ENCODE assay signal across 14 mouse cellular contexts in the genomic region with DNA sequence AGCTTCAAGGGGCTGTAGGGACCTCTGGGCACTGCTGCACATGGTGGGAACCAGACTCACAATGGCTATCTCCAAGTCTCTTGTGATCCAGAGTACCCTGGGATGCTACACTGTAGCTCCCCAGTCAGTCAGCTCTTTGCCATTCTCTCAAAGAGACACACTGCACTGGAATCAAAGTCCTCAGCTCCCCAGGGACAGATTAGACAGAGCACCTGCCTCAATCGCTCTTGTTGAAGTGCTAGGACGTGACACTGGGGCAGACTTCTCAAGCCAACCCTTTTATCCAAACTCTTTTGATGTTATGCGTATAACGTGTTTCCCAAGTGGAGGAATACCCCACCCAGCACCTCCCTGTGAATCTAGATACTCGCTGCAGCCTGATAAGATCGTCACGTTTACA. TPM values are rescaled to one million over a fixed set of nuclear protein-coding genes. Genes with fewer than 3 reads are reported as not detected.
A peak's percentile ranks its signal among the peaks of the same experiment; 100 is the strongest.
DNase-seq lines count a peak whose midpoint lies in the region; ATAC-seq and TF ChIP-seq lines count a peak whose summit lies in the region.
"Had no signal": no experiment of that assay in that cellular context is flagged by ENCODE, and none has a peak within 500 bp of the region (broad histone marks: within the 10 kb centered on the region; RNA-seq: fewer than 3 reads in every experiment).

No protein-coding gene starts in this region.

- H3K27me3 ChIP-seq in heart, embryonic 12.5 days (replicated peaks): no peaks in the 10 kb centered on the region
- no peaks in the 10 kb centered on the region for H3K27me3 ChIP-seq in lung, embryonic 15.5 days
- no peaks in the 10 kb centered on the region for H3K27me3 ChIP-seq in embryonic facial prominence, embryonic 14.5 days (replicated peaks; ENCODE audit: control insufficient read depth, insufficient read depth, low read length)
- H3K27me3 ChIP-seq in liver, postnatal 0 days (ENCODE audit: insufficient read depth, low read length): no peaks in the 10 kb centered on the region

- no peak for TF ChIP-seq EP300 in liver, postnatal 0 days (IDR thresholded peaks at IDR 0.05; ENCODE audit: low read depth)

- H3K36me3 ChIP-seq in heart, embryonic 12.5 days: no peaks in the 10 kb centered on the region
- H3K36me3 ChIP-seq in lung, embryonic 15.5 days: no peaks in the 10 kb centered on the region
- H3K36me3 ChIP-seq in embryonic facial prominence, embryonic 14.5 days (ENCODE audit: control insufficient read depth, insufficient read depth, low read length): no peaks in the 10 kb centered on the region
- no peaks in the 10 kb centered on the region for H3K36me3 ChIP-seq in liver, postnatal 0 days (replicated peaks; ENCODE audit: insufficient read depth, low read length)

- peaks cover 55% of the 10 kb centered on the region for H3K4me1 ChIP-seq in heart, embryonic 12.5 days (replicated peaks)
- peaks cover 59% of the 10 kb centered on the region for H3K4me1 ChIP-seq in lung, embryonic 15.5 days
- peaks cover 36% of the 10 kb centered on the region for H3K4me1 ChIP-seq in embryonic facial prominence, embryonic 14.5 days (ENCODE audit: control insufficient read depth, insufficient read depth, low read length)
- peaks cover 32% of the 10 kb centered on the region for H3K4me1 ChIP-seq in liver, postnatal 0 days (ENCODE audit: insufficient read depth)

- DNase-seq in heart, adult 8-10 months (ENCODE audit: low spot score): no peak
- DNase-seq in lung, adult 18-20 months: no peak
- no peak for DNase-seq in embryonic facial prominence, embryonic 14.5 days (ENCODE audit: low spot score)
- DNase-seq in liver, postnatal 0 days: no peak
- DNase-seq in cerebellum, adult 8-10 months: no peak
- no peak for DNase-seq in kidney, adult 11 months
- DNase-seq: cerebellum, adult 9-10 months; embryo, embryonic 11 days; heart, postnatal 14 days; kidney, adult 8-10 months; lung, postnatal 10 days; thymus, postnatal 36 days had no signal

- ATAC-seq in heart, embryonic 12.5 days (ENCODE audit: insufficient number of reproducible peaks, low FRiP score): no peak
- no peak for ATAC-seq in lung, embryonic 15.5 days (ENCODE audit: borderline replicate concordance, extremely low read depth, low FRiP score, low TSS enrichment)
- ATAC-seq in embryonic facial prominence, embryonic 14.5 days (ENCODE audit: low read depth): no peak
- ATAC-seq in liver, postnatal 0 days: no peak

- peak overlapping the region; percentile 5; the same call in 1 of the 2 replicates for H3K4me2 ChIP-seq in heart, embryonic 12.5 days
- peak overlapping the region; percentile 40 for H3K4me2 ChIP-seq in lung, embryonic 15.5 days
- 0 out of 2 replicates have a peak overlapping the region, but pooled peaks have one; percentile 0 for H3K4me2 ChIP-seq in embryonic facial prominence, embryonic 14.5 days (ENCODE audit: low read depth, low read length)
- peak overlapping the region; percentile 32; the same call in 1 of the 2 replicates for H3K4me2 ChIP-seq in liver, postnatal 0 days (ENCODE audit: low read depth, low read length)

- 28% methylated on average over 7 of the region's 7 CpGs for WGBS in heart, embryonic 12.5 days
- 22% methylated on average over 7 of the region's 7 CpGs for WGBS in lung, embryonic 15.5 days
- WGBS in embryonic facial prominence, embryonic 14.5 days: 70% methylated on average over 7 of the region's 7 CpGs
- 38% methylated on average over 7 of the region's 7 CpGs for WGBS in liver, postnatal 0 days (ENCODE audit: insufficient replicate concordance)

- TF ChIP-seq CTCF in liver, postnatal 0 days (IDR thresholded peaks at IDR 0.05; ENCODE audit: low read depth): no peak

- H3K4me3 ChIP-seq in heart, embryonic 12.5 days: no peak overlapping the region
- no peak overlapping the region for H3K4me3 ChIP-seq in lung, embryonic 15.5 days
- H3K4me3 ChIP-seq in embryonic facial prominence, embryonic 14.5 days (ENCODE audit: low read depth, low read length): no peak overlapping the region
- H3K4me3 ChIP-seq in liver, postnatal 0 days (ENCODE audit: low read depth, low read length): no peak overlapping the region

- H3K27ac ChIP-seq in heart, embryonic 12.5 days (ENCODE audit: poor library complexity, severe bottlenecking): no peak overlapping the region
- peak overlapping the region; percentile 13; the same call in 1 of the 2 replicates for H3K27ac ChIP-seq in lung, embryonic 15.5 days
- peak overlapping the region; percentile 11; the same call in 1 of the 2 replicates for H3K27ac ChIP-seq in embryonic facial prominence, embryonic 14.5 days (replicated peaks; ENCODE audit: low read depth, low read length)
- H3K27ac ChIP-seq in liver, postnatal 0 days (ENCODE audit: low read depth): no peak overlapping the region

- H3K9ac ChIP-seq in heart, embryonic 12.5 days: no peak overlapping the region
- H3K9ac ChIP-seq in lung, embryonic 15.5 days: no peak overlapping the region
- no peak overlapping the region for H3K9ac ChIP-seq in embryonic facial prominence, embryonic 14.5 days (ENCODE audit: low read depth, low read length)
- H3K9ac ChIP-seq in liver, postnatal 0 days (replicated peaks): no peak overlapping the region

- H3K9me3 ChIP-seq in heart, embryonic 12.5 days (replicated peaks): no peaks in the 10 kb centered on the region
- H3K9me3 ChIP-seq in lung, embryonic 15.5 days: no peaks in the 10 kb centered on the region
- no peaks in the 10 kb centered on the region for H3K9me3 ChIP-seq in embryonic facial prominence, embryonic 14.5 days (ENCODE audit: control insufficient read depth, low read length)
- no peaks in the 10 kb centered on the region for H3K9me3 ChIP-seq in liver, postnatal 0 days (ENCODE audit: low read length)

RNA-seq across cellular contexts. Expression of a gene that starts 23.7 kb away (rescaled TPM):
- polyA plus RNA-seq in heart, embryonic 12.5 days (2016; fragmentation: Nextera tagmentation; extraction: Ambion mirVana): 14.6 and 16.5 TPM in 2 replicates
- 10 to 100 TPM; 27.0 to 36.3 (median 32.2) TPM for total RNA-seq in heart, adult 8-10 months (2022)
- 9.0 and 11.3 TPM in 2 replicates for polyA plus RNA-seq in lung, embryonic 15.5 days (2015; fragmentation: Nextera tagmentation; extraction: Ambion mirVana)
- 32.6 and 38.4 TPM in 2 replicates for polyA plus RNA-seq in embryonic facial prominence, embryonic 14.5 days (2014; fragmentation: Nextera tagmentation; extraction: Ambion mirVana)
- polyA plus RNA-seq in liver, postnatal 0 days (2015; fragmentation: Nextera tagmentation; extraction: Ambion mirVana): 2.5 and 2.9 TPM in 2 replicates

Comparison
In these comparisons a context has a peak if more than half of its experiments do, and no peak if none do; other contexts are left out.
1. H3K27ac ChIP-seq: peak in lung, embryonic 15.5 days (single experiment) and embryonic facial prominence, embryonic 14.5 days (single experiment); none in heart, embryonic 12.5 days (single experiment) and liver, postnatal 0 days (single experiment).
2. Peak in every context shown above with its lines, with median percentiles within 50 percentile points of each other: H3K4me2 ChIP-seq.